Mouse (Mus musculus): Measurements from ENCODE around the gene Ptpn13. TPM values are rescaled to one million over a fixed set of nuclear protein-coding genes. Genes with fewer than 3 reads are reported as not detected.

Ptpn13 gene
- total and polyA plus RNA-seq, 2 experiments from 2014 or later = 2.6 to 14.1 TPM

DNA sequence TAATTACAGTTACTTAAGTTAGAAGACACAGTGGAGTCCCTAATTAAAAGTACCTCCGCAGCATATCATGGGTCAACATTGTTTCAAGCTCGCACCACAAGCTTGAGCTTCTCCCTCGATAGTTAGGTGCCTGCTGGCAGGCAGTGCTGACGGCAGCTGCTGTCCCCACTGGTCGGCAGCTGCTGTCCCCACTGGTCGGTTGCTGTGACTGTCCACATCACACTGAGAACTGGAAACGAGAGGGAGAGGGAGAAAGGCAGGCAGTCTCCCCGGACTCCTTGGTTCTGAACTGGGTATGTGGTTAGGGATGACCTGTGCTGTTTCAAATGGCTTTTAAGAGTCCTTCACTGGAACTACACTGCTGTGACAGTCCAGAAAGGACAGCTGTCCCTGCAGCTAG lies 33.4 kb downstream of the Ptpn13 start:
- no peak overlapping the region for H3K4me3 ChIP-seq (ENCODE audit: low read depth, low read length)
- WGBS = 44% methylated on average over 8 of the region's 8 CpGs

DNA sequence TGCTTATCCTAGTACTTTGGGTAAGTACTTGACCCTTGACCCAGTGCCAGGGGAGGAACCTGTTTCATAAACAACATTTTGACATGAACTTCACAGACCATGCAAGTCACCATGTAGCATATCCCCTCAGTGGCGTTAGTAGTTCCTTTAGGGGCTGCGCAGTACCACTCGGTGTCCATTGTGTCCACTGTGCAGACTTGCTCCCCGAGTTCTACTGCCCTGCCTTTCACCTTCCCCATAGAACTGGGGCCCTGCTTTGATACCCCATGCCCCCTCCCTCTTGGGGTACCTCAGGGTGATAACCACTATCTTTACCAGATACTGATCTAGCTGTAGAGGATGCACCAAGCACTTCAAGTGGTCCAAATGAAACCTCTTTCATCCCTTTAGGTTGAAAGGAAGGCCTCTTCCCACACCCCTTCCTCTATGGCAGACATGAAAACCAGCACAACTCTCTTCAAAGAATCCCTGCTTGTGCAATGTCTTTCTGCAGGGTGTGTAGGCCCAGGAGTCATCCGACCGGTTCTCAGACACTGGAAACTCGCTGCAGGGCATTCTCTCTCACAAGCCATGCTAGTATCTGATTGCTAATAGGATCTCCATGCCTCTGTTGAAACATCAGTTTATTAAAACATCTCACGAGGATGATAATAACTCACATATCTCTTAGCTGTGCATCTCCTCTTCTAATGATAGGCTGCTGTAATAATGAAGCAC lies 34.1 kb downstream of the Ptpn13 start:
- DNase-seq (ENCODE audit: low spot score) (no peak), ATAC-seq (ENCODE audit: low FRiP score) (no peak)
- Histone ChIP-seq H3K4me1 (ENCODE audit: insufficient read depth, low read length) (no peaks in the 10 kb centered on the region), H3K27ac (ENCODE audit: low read depth, low read length) (no peak overlapping the region), H3K9ac (replicated peaks; ENCODE audit: low read length, poor library complexity, severe bottlenecking) (no peak overlapping the region), H3K4me3 (ENCODE audit: low read depth, low read length) (no peak overlapping the region), H3K4me2 (ENCODE audit: low read depth, low read length, poor library complexity, severe bottlenecking) (no peak overlapping the region), H3K36me3 (ENCODE audit: insufficient read depth, low read length) (no peaks in the 10 kb centered on the region), H3K9me3 (ENCODE audit: low read length) (no peaks in the 10 kb centered on the region), H3K27me3 (ENCODE audit: insufficient read depth, low read length) (no peaks in the 10 kb centered on the region)
- 83% methylated on average over 8 of the region's 8 CpGs for WGBS
- TF ChIP-seq CTCF (IDR thresholded peaks at IDR 0.05) = no peak

More for the DNA sequence above, 33.4 kb downstream of the Ptpn13 start:
- DNase-seq (ENCODE audit: low spot score) = peak; percentile 11
- ATAC-seq (ENCODE audit: low FRiP score) = no peak
- Histone ChIP-seq H3K4me1 (ENCODE audit: insufficient read depth, low read length) (no peaks in the 10 kb centered on the region), H3K9me3 (ENCODE audit: low read length) (no peaks in the 10 kb centered on the region), H3K27ac (ENCODE audit: low read depth, low read length) (no peak overlapping the region), H3K4me2 (ENCODE audit: low read depth, low read length, poor library complexity, severe bottlenecking) (no peak overlapping the region), H3K9ac (replicated peaks; ENCODE audit: low read length, poor library complexity, severe bottlenecking) (no peak overlapping the region), H3K36me3 (ENCODE audit: insufficient read depth, low read length) (no peaks in the 10 kb centered on the region), H3K27me3 (ENCODE audit: insufficient read depth, low read length) (no peaks in the 10 kb centered on the region)
- TF ChIP-seq CTCF (IDR thresholded peaks at IDR 0.05) = no peak

DNA sequence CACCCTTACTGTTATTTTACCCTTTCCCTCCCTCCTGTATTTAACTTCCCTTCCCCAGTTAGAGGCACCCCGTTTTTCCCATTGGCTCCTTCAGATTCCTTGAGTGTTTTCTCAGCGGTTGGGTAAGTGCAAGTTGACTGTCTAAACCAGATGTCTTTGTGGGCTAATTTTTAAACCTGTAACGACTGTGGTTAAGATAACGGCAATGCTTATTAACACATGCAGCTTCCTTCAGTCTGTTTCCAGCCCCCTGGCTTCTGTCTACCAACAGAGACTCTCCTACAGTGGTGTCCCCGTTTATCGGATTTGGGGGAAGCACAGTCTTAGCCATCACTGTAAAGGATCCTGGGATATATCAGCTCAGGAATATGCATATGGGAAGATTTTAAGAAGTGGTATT lies 35.9 kb downstream of the Ptpn13 start:
- 87% methylated on average over 6 of the region's 6 CpGs for WGBS
- no peak overlapping the region for H3K4me3 ChIP-seq (ENCODE audit: low read depth, low read length)
- no peak for ATAC-seq (ENCODE audit: low FRiP score)

DNA sequence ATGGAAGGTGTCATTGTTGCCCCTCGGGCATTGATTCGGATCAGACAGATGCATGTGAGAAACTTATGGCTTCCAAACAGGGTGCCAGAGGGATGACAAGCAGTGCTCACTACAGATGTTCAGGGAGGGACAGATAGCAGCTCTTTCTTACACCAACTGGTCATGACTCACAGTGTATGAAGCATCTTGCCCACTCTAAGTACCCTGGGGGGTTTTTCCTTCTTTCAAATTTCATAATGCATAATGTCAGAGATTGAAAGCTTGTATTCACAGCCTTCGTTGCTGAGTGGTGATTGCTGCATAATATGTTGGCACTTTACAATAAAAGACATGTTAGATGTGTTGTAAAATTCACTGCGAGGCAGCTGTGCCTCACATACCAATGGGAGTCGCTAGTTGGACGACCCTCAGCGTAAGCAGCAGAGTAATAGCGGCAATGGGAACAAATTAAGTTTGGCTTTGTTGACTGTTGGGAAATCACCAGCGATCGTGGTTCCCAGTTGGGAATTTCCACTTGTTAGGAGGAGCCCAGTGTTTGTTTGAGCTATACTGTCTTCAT lies 38.7 kb downstream of the Ptpn13 start:
- no peak for ATAC-seq (ENCODE audit: low FRiP score)
- no peak for TF ChIP-seq CTCF (IDR thresholded peaks at IDR 0.05)

More for the DNA sequence above, 35.9 kb downstream of the Ptpn13 start:
- no peaks in the 10 kb centered on the region for H3K9me3 ChIP-seq (ENCODE audit: low read length)
- H3K9ac ChIP-seq (replicated peaks; ENCODE audit: low read length, poor library complexity, severe bottlenecking) = no peak overlapping the region
- TF ChIP-seq CTCF (IDR thresholded peaks at IDR 0.05) = no peak
- H3K4me1 ChIP-seq (ENCODE audit: insufficient read depth, low read length) = no peaks in the 10 kb centered on the region
- no peaks in the 10 kb centered on the region for H3K27me3 ChIP-seq (ENCODE audit: insufficient read depth, low read length)
- H3K4me2 ChIP-seq (ENCODE audit: low read depth, low read length, poor library complexity, severe bottlenecking) = no peak overlapping the region
- DNase-seq (ENCODE audit: low spot score) = no peak
- H3K27ac ChIP-seq (ENCODE audit: low read depth, low read length) = no peak overlapping the region
- H3K36me3 ChIP-seq (ENCODE audit: insufficient read depth, low read length) = no peaks in the 10 kb centered on the region

DNA sequence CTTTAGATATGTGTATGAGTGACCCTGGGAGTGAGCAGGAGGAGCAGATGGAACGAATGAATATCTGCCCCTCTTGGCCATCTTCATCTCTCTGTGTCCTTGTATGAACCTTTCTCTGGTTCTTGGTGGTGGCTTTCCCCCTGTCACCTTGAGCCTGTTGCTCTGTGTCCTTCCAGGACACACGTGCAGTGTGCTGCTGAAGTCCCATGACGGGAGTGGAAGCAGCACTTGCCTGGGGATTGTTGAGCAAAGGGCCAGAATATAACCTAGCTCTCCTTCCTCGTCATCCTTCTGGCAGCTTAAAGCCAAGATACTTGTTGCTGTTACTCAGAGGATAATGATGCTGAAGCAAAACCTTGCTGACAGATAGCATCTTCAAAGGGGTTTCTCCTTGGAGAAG lies 39.3 kb downstream of the Ptpn13 start:
- H3K4me3 ChIP-seq (ENCODE audit: low read depth, low read length) = no peak overlapping the region
- WGBS = 86% methylated on average over 4 of the region's 4 CpGs
- H3K9me3 ChIP-seq (ENCODE audit: low read length) = no peaks in the 10 kb centered on the region

More for the DNA sequence above, 38.7 kb downstream of the Ptpn13 start:
- H3K9ac ChIP-seq (replicated peaks; ENCODE audit: low read length, poor library complexity, severe bottlenecking) = no peak overlapping the region
- no peak overlapping the region for H3K4me2 ChIP-seq (ENCODE audit: low read depth, low read length, poor library complexity, severe bottlenecking)
- DNase-seq (ENCODE audit: low spot score) = no peak
- no peaks in the 10 kb centered on the region for H3K9me3 ChIP-seq (ENCODE audit: low read length)
- no peak overlapping the region for H3K4me3 ChIP-seq (ENCODE audit: low read depth, low read length)
- WGBS = 75% methylated on average over 10 of the region's 10 CpGs
- H3K4me1 ChIP-seq (ENCODE audit: insufficient read depth, low read length) = no peaks in the 10 kb centered on the region
- no peaks in the 10 kb centered on the region for H3K27me3 ChIP-seq (ENCODE audit: insufficient read depth, low read length)
- H3K27ac ChIP-seq (ENCODE audit: low read depth, low read length) = no peak overlapping the region
- no peaks in the 10 kb centered on the region for H3K36me3 ChIP-seq (ENCODE audit: insufficient read depth, low read length)

DNA sequence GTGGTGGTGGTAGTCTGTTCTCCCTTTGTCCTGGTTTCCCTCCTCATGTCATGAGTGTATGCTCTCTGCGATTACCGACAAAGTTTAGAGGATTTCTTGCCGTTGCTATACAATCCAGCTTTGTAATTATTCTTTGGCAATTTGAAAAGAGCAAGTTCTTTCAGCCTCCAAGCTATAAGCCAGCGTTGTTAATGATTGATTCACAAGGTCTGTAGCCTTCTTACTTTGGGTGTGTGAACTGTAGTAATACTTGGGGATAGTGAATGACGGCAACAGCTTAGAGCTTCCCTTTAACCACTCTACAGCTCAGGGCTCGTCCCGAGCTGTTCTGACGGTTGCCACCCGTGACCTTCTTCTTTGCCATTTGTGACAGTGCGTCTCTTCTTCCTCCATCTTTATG lies 39.8 kb downstream of the Ptpn13 start:
- Histone ChIP-seq H3K36me3 (ENCODE audit: insufficient read depth, low read length) (no peaks in the 10 kb centered on the region), H3K9me3 (ENCODE audit: low read length) (no peaks in the 10 kb centered on the region), H3K4me2 (ENCODE audit: low read depth, low read length, poor library complexity, severe bottlenecking) (no peak overlapping the region), H3K4me1 (ENCODE audit: insufficient read depth, low read length) (no peaks in the 10 kb centered on the region), H3K27me3 (ENCODE audit: insufficient read depth, low read length) (no peaks in the 10 kb centered on the region), H3K27ac (ENCODE audit: low read depth, low read length) (no peak overlapping the region), H3K9ac (replicated peaks; ENCODE audit: low read length, poor library complexity, severe bottlenecking) (no peak overlapping the region), H3K4me3 (ENCODE audit: low read depth, low read length) (no peak overlapping the region)
- no peak for TF ChIP-seq CTCF (IDR thresholded peaks at IDR 0.05)
- ATAC-seq (ENCODE audit: low FRiP score) (no peak), DNase-seq (ENCODE audit: low spot score) (no peak)
- 74% methylated on average over 10 of the region's 10 CpGs for WGBS

More for the DNA sequence above, 39.3 kb downstream of the Ptpn13 start:
- ATAC-seq (ENCODE audit: low FRiP score) (no peak), DNase-seq (ENCODE audit: low spot score) (no peak)
- no peak overlapping the region for H3K9ac ChIP-seq (replicated peaks; ENCODE audit: low read length, poor library complexity, severe bottlenecking)
- no peaks in the 10 kb centered on the region for H3K4me1 ChIP-seq (ENCODE audit: insufficient read depth, low read length)
- no peaks in the 10 kb centered on the region for H3K27me3 ChIP-seq (ENCODE audit: insufficient read depth, low read length)
- no peaks in the 10 kb centered on the region for H3K36me3 ChIP-seq (ENCODE audit: insufficient read depth, low read length)
- no peak overlapping the region for H3K27ac ChIP-seq (ENCODE audit: low read depth, low read length)
- H3K4me2 ChIP-seq (ENCODE audit: low read depth, low read length, poor library complexity, severe bottlenecking) = no peak overlapping the region
- no peak for TF ChIP-seq CTCF (IDR thresholded peaks at IDR 0.05)

Measured in midbrain, postnatal 0 days (tissue).